Comparison of ENCODE assay signal across 8 mouse cellular contexts in the genomic region with DNA sequence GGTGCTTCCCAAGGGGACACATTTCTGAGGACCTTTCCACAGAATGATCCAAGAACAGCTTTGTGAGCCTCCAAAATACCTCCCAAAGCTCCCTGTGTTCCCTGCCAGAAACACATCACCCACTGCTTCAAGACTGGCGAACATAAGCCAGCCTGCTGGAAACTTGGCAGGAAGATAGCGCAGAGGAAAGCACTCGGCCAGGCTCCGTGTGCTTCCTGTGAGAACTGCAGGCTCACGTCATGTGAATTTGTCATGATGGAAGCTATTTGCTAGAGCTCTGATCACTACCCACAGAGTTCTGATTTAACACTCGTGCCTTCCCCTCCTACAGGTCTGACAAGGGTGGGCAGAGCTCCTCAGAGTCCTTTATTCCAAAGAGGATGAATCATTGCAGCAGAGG. TPM values are rescaled to one million over a fixed set of nuclear protein-coding genes. Genes with fewer than 3 reads are reported as not detected.
DNase-seq lines count a peak whose midpoint lies in the region; ATAC-seq and TF ChIP-seq lines count a peak whose summit lies in the region.

No protein-coding gene starts in this region.

- H3K4me1 ChIP-seq in lung, postnatal 0 days (ENCODE audit: insufficient read depth, low read depth, low read length): no peaks in the 10 kb centered on the region

- H3K9ac ChIP-seq in lung, postnatal 0 days (replicated peaks; ENCODE audit: low read depth): no peak overlapping the region

- H3K36me3 ChIP-seq in lung, postnatal 0 days (ENCODE audit: insufficient read depth, low read length): no peaks in the 10 kb centered on the region

- H3K4me2 ChIP-seq in lung, postnatal 0 days (replicated peaks; ENCODE audit: low read depth, low read length): no peak overlapping the region

- no peak overlapping the region for H3K27ac ChIP-seq in lung, postnatal 0 days (ENCODE audit: low read length)

- TF ChIP-seq CTCF in lung, postnatal 0 days (IDR thresholded peaks at IDR 0.05): 0 out of 2 replicates have a peak, but pooled peaks have one; percentile 11

- peak; percentile 42 to 63; a peak in 2 of 4 replicates for ATAC-seq in hematopoietic stem cell, adult 5-6 weeks (replicated peaks in 1 of 2; ENCODE audit: insufficient read depth in 1 of 2, low FRiP score in 2 of 2, low TSS enrichment in 1 of 2, low read depth in 1 of 2, poor library complexity in 2 of 2, severe bottlenecking in 2 of 2)
- peak; percentile 65 for ATAC-seq in lung, postnatal 0 days

- 28% methylated on average over 6 of the region's 6 CpGs for WGBS in lung, postnatal 0 days

- H3K4me3 ChIP-seq in lung, postnatal 0 days (ENCODE audit: low read depth, low read length): no peak overlapping the region

- no peaks in the 10 kb centered on the region for H3K27me3 ChIP-seq in lung, postnatal 0 days (replicated peaks; ENCODE audit: insufficient read depth, low read length)

- TF ChIP-seq EP300 in lung, postnatal 0 days (IDR thresholded peaks at IDR 0.05): no peak

- DNase-seq in adrenal gland, postnatal 14 days: peak; percentile 42
- no peak for DNase-seq in adrenal gland, postnatal 4 days (ENCODE audit: low spot score in 2 of 2)
- DNase-seq in urinary bladder, postnatal 14 days (ENCODE audit: low spot score): peak; percentile 26
- no peak for DNase-seq in urinary bladder, adult 2 months (ENCODE audit: low spot score)
- DNase-seq in lung, postnatal 0 days (ENCODE audit: low spot score): peak; percentile 61
- no peak for DNase-seq in ovary, adult 18-20 months (ENCODE audit: low spot score)
- DNase-seq in thymus, postnatal 0 days (ENCODE audit: low spot score): no peak

- H3K9me3 ChIP-seq in lung, postnatal 0 days (ENCODE audit: low read length): no peaks in the 10 kb centered on the region

RNA-seq across cellular contexts. Expression of a gene that starts 38.5 kb away (rescaled TPM):
- 21.6 and 27.1 TPM in 2 replicates for total RNA-seq in adrenal gland, postnatal 14 days (2021)
- total RNA-seq in adrenal gland, postnatal 4 days (2021): 10 to 100 TPM; 14.5 to 16.2 TPM
- polyA plus RNA-seq in urinary bladder, adult 2 months (2012; rRNA removed): 10.7 and 12.7 TPM in 2 replicates
- 10.9 and 12.1 TPM in 2 replicates for total RNA-seq in hematopoietic stem cell, adult 5-6 weeks (2017)
- polyA plus RNA-seq in lung, postnatal 0 days (2015; fragmentation: Nextera tagmentation; extraction: Ambion mirVana): 7.5 and 8.6 TPM in 2 replicates
- polyA plus RNA-seq in thymus, postnatal 0 days (2015; fragmentation: Nextera tagmentation; extraction: Ambion mirVana): 7.6 and 8.4 TPM in 2 replicates

RNA-seq across cellular contexts. Expression of a gene that starts 41.4 kb away (rescaled TPM):
- total RNA-seq in adrenal gland, postnatal 14 days (2021): 123 and 131 TPM in 2 replicates
- total RNA-seq in adrenal gland, postnatal 4 days (2021): 100 to 1,000 TPM; 172 to 192 TPM
- polyA plus RNA-seq in urinary bladder, adult 2 months (2012; rRNA removed): 133 and 176 TPM in 2 replicates
- 455 and 472 TPM in 2 replicates for total RNA-seq in hematopoietic stem cell, adult 5-6 weeks (2017)
- 162 and 178 TPM in 2 replicates for polyA plus RNA-seq in lung, postnatal 0 days (2015; fragmentation: Nextera tagmentation; extraction: Ambion mirVana)
- polyA plus RNA-seq in thymus, postnatal 0 days (2015; fragmentation: Nextera tagmentation; extraction: Ambion mirVana): 705 and 759 TPM in 2 replicates

RNA-seq across cellular contexts. Expression of a gene that starts 41.5 kb away (rescaled TPM):
- 0.15 TPM in 1 of 2 replicates, not detected in the other for total RNA-seq in adrenal gland, postnatal 14 days (2021)
- total RNA-seq in adrenal gland, postnatal 4 days (2021): under 1 TPM; 0.11 to 0.25 TPM
- polyA plus RNA-seq in urinary bladder, adult 2 months (2012; rRNA removed): 0.09 TPM in 1 of 2 replicates, not detected in the other
- not detected in 2 replicates for total RNA-seq in hematopoietic stem cell, adult 5-6 weeks (2017)
- polyA plus RNA-seq in lung, postnatal 0 days (2015; fragmentation: Nextera tagmentation; extraction: Ambion mirVana): 0.19 and 0.21 TPM in 2 replicates
- 0.07 and 0.12 TPM in 2 replicates for polyA plus RNA-seq in thymus, postnatal 0 days (2015; fragmentation: Nextera tagmentation; extraction: Ambion mirVana)

RNA-seq across cellular contexts. Expression of a gene that starts 58.5 kb away (rescaled TPM):
- 8.7 and 9.3 TPM in 2 replicates for total RNA-seq in adrenal gland, postnatal 14 days (2021)
- 10 to 100 TPM; 11.0 to 12.0 TPM for total RNA-seq in adrenal gland, postnatal 4 days (2021)
- 8.1 and 8.9 TPM in 2 replicates for polyA plus RNA-seq in urinary bladder, adult 2 months (2012; rRNA removed)
- 26.7 and 39.8 TPM in 2 replicates for total RNA-seq in hematopoietic stem cell, adult 5-6 weeks (2017)
- 11.1 and 13.2 TPM in 2 replicates for polyA plus RNA-seq in lung, postnatal 0 days (2015; fragmentation: Nextera tagmentation; extraction: Ambion mirVana)
- 41.4 and 50.8 TPM in 2 replicates for polyA plus RNA-seq in thymus, postnatal 0 days (2015; fragmentation: Nextera tagmentation; extraction: Ambion mirVana)

Comparison
In these comparisons a context has a peak if more than half of its experiments do, and no peak if none do; other contexts are left out.
1. DNase-seq: peak in adrenal gland, postnatal 14 days (single experiment), urinary bladder, postnatal 14 days (single experiment) and lung, postnatal 0 days (single experiment); none in adrenal gland, postnatal 4 days (0 of 2), urinary bladder, adult 2 months (single experiment), ovary, adult 18-20 months (single experiment) and thymus, postnatal 0 days (single experiment).